Mouse (Mus musculus) hindbrain, embryonic 15.5 days (tissue): ENCODE data around the gene Rgs8. TPM values are rescaled to one million over a fixed set of nuclear protein-coding genes. Genes with fewer than 3 reads are reported as not detected.

Source experiments
- ATAC-seq: fragments of 200-750 bp; cut with Nextera tagmentation; 2 replicates; pipeline ENCODE4 v1.8.0; 2017; ENCODE audit warnings: low read depth, moderate number of reproducible peaks, moderate TSS enrichment; ENCODE audit not compliant: low FRiP score
- H3K27ac ChIP-seq: fragments of 300-500 bp; sonication (generic); replicated peaks from 2 replicates; pipeline ENCODE4 v1.5.1; 2015; ENCODE audit warnings: mild to moderate bottlenecking, inconsistent platforms
- H3K27me3 ChIP-seq: fragments of 300-500 bp; sonication (generic); 2 replicates; pipeline ENCODE4 v1.6.1; 2015; ENCODE audit warnings: control low read depth, inconsistent platforms
- H3K36me3 ChIP-seq: fragments of 300-500 bp; sonication (generic); 2 replicates; pipeline ENCODE4 v1.6.1; 2015; ENCODE audit warnings: control low read depth, inconsistent platforms
- H3K4me1 ChIP-seq: fragments of 300-500 bp; sonication (generic); replicated peaks from 2 replicates; pipeline ENCODE4 v1.6.1; 2015; ENCODE audit warnings: control low read depth, inconsistent platforms
- H3K4me2 ChIP-seq: fragments of 300-500 bp; sonication (generic); 2 replicates; pipeline ENCODE4 v1.6.1; 2015; ENCODE audit warnings: moderate library complexity, mild to moderate bottlenecking, inconsistent platforms
- H3K4me3 ChIP-seq: fragments of 300-500 bp; sonication (generic); 2 replicates; pipeline ENCODE4 v1.5.1; 2015; ENCODE audit warnings: mild to moderate bottlenecking, inconsistent platforms
- H3K9ac ChIP-seq: fragments of 300-500 bp; sonication (generic); 2 replicates; pipeline ENCODE4 v1.6.1; 2015; ENCODE audit warnings: inconsistent platforms
- H3K9me3 ChIP-seq: fragments of 300-500 bp; sonication (generic); 2 replicates; pipeline ENCODE4 v1.6.1; 2016; ENCODE audit warnings: control low read depth, inconsistent platforms
- WGBS: fragments of 180-500 bp; shearing (Covaris S2); methylation state at CpG from one replicate; pipeline ENCODE4 v1.1.7; 2015; 5-methylcytosine and 5-hydroxymethylcytosine counted together
- polyA plus RNA-seq: library from polyadenylated mRNA; unstranded; fragments of >200 nt; fragmentation: Nextera tagmentation; extraction: Ambion mirVana; gene quantifications from 2 replicates; pipeline ENCODE4 v1.2.1, GENCODE M21; 2015

The Rgs8 gene
- polyA plus RNA-seq, 1 experiment from 2014 or later = 21.6 TPM

DNA sequence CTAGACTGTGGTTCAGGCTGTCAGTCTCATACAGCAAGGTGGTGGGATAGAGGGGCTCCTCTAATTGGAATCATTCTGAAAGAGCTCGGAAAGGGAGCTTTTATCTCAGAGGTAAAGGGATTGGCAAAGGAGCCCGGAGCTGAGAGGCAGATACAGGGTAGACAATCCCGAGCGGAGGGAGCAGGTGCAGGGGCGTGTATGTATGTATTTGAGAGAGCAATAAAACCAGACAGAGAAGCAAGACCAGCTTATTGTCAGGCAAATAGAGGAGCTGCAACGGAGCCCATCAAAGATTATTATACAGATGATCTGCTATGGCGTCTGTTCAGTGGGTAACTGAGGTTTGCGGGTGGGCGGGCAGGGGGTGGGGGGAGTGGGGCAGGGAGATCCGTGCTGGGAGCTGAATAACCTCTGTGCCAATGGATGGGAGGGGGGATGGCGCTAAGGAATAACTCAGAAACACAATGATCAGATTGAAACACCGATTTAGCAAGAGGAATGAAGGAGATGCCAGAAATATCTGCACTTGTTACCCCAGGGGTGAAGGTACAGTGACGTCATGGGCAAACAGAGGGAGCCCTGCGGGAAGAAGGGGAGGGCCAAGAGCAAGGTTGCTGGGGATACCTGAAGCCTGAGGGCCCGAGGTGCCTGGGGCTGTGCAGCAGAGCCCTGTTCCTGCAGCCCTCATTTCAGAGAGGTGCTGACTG is 8.3 kb downstream of the Rgs8 start:
- no peaks in the 10 kb centered on the region for H3K9me3 ChIP-seq
- H3K27ac ChIP-seq = peak overlapping the region; percentile 70
- peaks cover 76% of the 10 kb centered on the region for H3K4me1 ChIP-seq
- H3K36me3 ChIP-seq = no peaks in the 10 kb centered on the region
- ATAC-seq = peak; percentile 21; the same call in 1 of the 2 replicates
- no peaks in the 10 kb centered on the region for H3K27me3 ChIP-seq
- 0 out of 2 replicates have a peak overlapping the region, but pooled peaks have one; percentile 0 for H3K4me3 ChIP-seq
- peak overlapping the region; percentile 47 for H3K4me2 ChIP-seq
- peak overlapping the region; percentile 16; the same call in 1 of the 2 replicates for H3K9ac ChIP-seq
- WGBS = 12% methylated on average over 15 of the region's 15 CpGs

DNA sequence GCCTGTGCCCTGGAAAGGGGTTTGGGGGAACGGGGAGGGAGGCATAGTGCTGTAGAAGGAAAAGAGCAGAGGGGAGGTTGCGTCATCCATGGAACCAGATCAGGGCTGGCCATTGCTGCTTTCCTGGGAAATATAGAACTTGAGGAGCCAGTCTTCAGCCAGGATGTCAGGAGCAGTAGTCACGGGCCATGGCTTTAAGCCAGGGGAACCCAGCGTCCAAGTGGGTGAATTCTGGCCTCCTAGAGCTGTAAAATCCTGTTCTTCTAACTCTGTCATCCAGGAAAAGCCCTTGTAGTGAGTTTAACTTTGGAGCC is 8.8 kb downstream of the Rgs8 start:
- H3K4me1 ChIP-seq = peaks cover 78% of the 10 kb centered on the region
- 43% methylated on average over 4 of the region's 4 CpGs for WGBS
- no peaks in the 10 kb centered on the region for H3K9me3 ChIP-seq
- ATAC-seq = no peak
- 0 out of 2 replicates have a peak overlapping the region, but pooled peaks have one; percentile 0 for H3K4me3 ChIP-seq
- no peaks in the 10 kb centered on the region for H3K36me3 ChIP-seq
- peak overlapping the region; percentile 16; the same call in 1 of the 2 replicates for H3K9ac ChIP-seq
- H3K27me3 ChIP-seq = no peaks in the 10 kb centered on the region
- peak overlapping the region; percentile 47 for H3K4me2 ChIP-seq
- peak overlapping the region; percentile 70 for H3K27ac ChIP-seq

DNA sequence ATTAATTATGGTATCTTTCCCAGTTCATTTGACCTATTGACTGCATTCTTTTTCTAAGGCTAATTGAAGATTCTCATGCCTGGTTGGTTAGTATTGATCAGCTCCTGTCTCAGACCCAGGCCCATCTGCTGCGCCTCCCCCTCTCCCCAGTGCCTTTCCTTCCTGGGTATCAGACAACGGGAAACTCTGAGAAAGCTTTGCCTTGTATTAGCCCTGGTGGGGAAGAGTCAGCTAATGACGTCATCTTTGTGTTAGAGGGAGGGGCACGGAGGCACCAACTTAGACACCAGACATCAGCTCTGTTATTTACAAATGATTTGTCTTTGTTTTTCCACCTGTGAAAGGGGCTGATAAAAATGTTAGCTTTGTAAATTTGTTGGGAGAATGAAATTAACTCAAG is 9.5 kb downstream of the Rgs8 start:
- H3K36me3 ChIP-seq = no peaks in the 10 kb centered on the region
- no peaks in the 10 kb centered on the region for H3K27me3 ChIP-seq
- WGBS = 28% methylated on average over 4 of the region's 4 CpGs
- H3K4me2 ChIP-seq = no peak overlapping the region
- peaks cover 79% of the 10 kb centered on the region for H3K4me1 ChIP-seq
- no peak overlapping the region for H3K27ac ChIP-seq
- no peak for ATAC-seq
- no peaks in the 10 kb centered on the region for H3K9me3 ChIP-seq
- no peak overlapping the region for H3K9ac ChIP-seq
- no peak overlapping the region for H3K4me3 ChIP-seq

DNA sequence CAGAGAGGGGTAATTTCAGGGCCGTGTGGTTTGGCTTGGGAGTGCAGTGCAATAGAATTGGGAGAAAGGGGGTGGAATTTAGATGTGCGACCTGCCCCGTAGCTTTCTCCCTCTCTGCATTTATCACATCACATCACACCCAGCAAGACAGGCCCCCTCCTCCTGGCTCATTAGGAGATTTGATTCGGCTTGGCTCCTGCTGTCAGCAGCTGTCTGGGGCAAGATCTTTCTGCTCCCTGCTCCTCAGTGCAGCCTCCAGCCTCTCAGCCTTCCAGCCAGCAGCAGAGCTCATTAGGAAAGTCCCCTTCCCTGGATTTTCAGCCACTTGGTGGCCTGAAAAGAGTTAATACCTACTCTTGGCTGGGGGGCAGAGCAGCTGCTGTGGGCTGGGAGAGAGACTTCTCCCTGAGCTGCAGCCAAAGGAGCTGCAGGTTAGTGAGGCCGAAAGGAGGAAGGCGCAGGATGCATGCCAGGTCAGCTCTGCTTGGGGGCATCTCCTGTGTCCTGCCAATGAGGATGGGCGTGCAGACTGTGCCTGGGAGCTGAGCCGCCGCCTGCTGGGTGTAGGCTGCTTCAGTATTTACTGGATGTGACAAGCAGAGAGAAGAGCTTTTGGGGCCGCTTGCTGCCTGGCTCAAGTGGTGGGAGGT is 12.4 kb downstream of the Rgs8 start:
- Histone ChIP-seq H3K27me3 (no peaks in the 10 kb centered on the region), H3K4me1 (peaks cover 77% of the 10 kb centered on the region), H3K27ac (peak overlapping the region; percentile 81), H3K36me3 (no peaks in the 10 kb centered on the region), H3K4me3 (peak overlapping the region; percentile 22), H3K9me3 (no peaks in the 10 kb centered on the region), H3K4me2 (peak overlapping the region; percentile 48), H3K9ac (peak overlapping the region; percentile 33)
- 2% methylated on average over 10 of the region's 10 CpGs for WGBS
- ATAC-seq = peak; percentile 78

DNA sequence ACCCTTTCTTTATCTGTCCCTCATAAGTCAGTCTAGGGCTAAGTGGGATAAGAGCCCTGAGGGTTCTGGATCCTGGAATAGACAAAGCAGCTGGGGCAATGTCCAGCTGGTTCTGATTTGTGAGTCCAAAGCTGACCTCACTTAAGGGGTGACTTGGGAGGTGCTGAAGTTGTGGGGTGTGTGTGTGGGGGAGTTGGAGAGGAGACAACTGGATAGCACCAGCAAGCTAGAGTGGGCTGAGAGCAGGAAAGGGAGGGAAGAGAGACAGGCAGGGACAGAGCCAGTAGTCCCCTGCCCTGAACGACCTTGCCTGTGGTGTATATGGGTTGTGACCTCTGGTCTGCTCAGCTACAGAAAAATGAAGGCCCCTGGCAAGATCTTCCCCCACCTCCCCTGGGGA is 13.4 kb downstream of the Rgs8 start:
- no peak for ATAC-seq
- WGBS = 15% methylated on average over 1 of the region's 1 CpGs
- Histone ChIP-seq H3K4me1 (peaks cover 71% of the 10 kb centered on the region), H3K4me2 (peak overlapping the region; percentile 48), H3K4me3 (peak overlapping the region; percentile 8; the same call in 1 of the 2 replicates), H3K36me3 (no peaks in the 10 kb centered on the region), H3K27me3 (no peaks in the 10 kb centered on the region), H3K9ac (no peak overlapping the region), H3K27ac (peak overlapping the region; percentile 81), H3K9me3 (no peaks in the 10 kb centered on the region)

DNA sequence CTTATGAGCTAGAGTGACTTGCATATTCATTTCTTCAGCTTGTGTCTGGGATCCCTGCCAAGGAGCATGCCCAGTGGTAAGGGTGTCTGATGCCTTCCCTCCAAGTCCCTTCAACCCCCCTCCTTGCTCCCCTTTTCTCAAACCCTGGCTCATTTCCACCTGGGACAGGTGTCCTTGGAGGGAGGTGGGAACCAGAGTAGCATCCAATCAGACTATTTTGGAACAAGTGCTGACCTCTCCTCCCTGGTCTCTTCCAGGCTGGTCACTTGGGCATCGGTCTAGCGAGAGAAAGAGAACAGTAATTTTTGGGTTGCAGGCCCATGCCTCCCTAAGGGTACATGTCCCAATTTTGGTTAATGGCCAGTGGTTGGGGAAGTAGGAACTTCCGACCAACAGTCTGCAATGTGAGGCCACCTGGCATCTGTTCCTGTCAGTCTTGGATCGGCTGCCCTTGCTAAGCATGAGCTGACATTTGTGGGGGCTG is 14.5 kb downstream of the Rgs8 start:
- Histone ChIP-seq H3K36me3 (no peaks in the 10 kb centered on the region), H3K9me3 (no peaks in the 10 kb centered on the region), H3K4me2 (peak overlapping the region; percentile 48), H3K4me1 (peaks cover 61% of the 10 kb centered on the region), H3K27me3 (no peaks in the 10 kb centered on the region), H3K27ac (no peak overlapping the region), H3K9ac (no peak overlapping the region), H3K4me3 (no peak overlapping the region)
- no peak for ATAC-seq
- WGBS = 62% methylated on average over 4 of the region's 4 CpGs

DNA sequence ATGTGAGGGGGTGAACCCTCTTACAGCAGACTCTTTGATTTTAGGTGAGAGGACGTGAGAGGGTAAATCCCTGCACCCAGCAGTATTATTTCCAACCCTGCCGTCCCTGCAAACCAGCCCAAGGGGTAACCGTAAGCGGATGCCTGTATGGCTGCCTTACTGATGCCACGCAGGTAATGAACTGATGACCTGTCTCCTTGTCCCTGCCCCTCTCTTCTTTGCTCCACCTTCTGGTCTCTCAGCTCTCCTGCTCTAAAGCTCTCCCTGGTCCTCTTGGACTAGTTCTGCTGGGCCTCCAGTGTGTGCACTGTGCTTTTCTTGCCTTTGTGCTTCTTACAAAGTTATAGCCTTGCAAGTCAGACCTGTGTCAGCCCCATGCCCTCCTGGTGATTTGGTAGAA is 15.0 kb downstream of the Rgs8 start:
- no peak for ATAC-seq
- H3K9ac ChIP-seq = no peak overlapping the region
- H3K4me2 ChIP-seq = peak overlapping the region; percentile 48; the same call in 1 of the 2 replicates
- 82% methylated on average over 5 of the region's 5 CpGs for WGBS
- H3K4me1 ChIP-seq = peaks cover 58% of the 10 kb centered on the region
- H3K4me3 ChIP-seq = no peak overlapping the region
- H3K27me3 ChIP-seq = no peaks in the 10 kb centered on the region
- H3K9me3 ChIP-seq = no peaks in the 10 kb centered on the region
- no peak overlapping the region for H3K27ac ChIP-seq
- no peaks in the 10 kb centered on the region for H3K36me3 ChIP-seq

DNA sequence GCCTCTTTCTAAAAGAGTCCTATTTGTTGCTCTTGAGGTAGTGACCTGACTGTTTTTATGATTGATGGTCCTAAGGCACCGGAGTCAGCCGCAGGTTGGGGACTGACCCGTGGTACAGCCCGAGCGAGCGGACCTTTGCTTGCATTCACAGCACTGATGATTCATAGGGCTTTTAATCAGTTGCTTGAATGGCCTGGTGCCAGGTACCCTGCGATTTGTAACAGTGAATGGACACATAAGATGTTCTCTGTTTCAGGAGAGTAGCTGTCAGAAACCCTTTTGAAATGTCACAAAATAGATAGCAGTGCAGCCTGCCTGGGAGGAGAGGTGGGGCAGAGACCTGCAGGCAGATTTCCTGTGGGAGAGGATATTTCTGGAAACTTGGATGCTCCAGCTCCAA is 16.3 kb downstream of the Rgs8 start:
- Histone ChIP-seq H3K4me1 (peaks cover 58% of the 10 kb centered on the region), H3K4me2 (peak overlapping the region; percentile 13), H3K27me3 (no peaks in the 10 kb centered on the region), H3K4me3 (no peak overlapping the region), H3K36me3 (no peaks in the 10 kb centered on the region), H3K9ac (no peak overlapping the region), H3K27ac (peak overlapping the region; percentile 44; the same call in 1 of the 2 replicates), H3K9me3 (no peaks in the 10 kb centered on the region)
- no peak for ATAC-seq
- WGBS = 29% methylated on average over 7 of the region's 7 CpGs

DNA sequence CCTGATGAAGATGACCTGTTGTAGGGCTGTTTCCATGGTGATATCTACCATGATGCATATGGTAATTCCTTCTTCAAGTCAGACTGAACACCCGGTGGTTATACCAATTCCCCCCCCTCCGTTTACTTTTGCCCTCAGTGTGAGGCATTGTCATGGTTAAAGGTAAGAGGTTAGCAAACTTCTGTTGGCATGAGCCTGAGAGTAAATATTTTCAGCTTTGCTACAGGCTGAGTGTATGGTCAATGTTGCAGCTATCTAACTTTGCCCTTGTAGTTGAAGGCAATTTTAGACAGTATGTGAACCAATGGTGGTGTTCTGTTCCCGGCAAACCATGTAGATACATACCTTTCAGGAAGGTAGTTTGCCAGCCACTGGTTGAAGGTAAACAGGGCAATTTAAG is 16.9 kb downstream of the Rgs8 start:
- WGBS = 37% methylated on average over 3 of the region's 3 CpGs
- H3K9ac ChIP-seq = no peak overlapping the region
- peak overlapping the region; percentile 13; the same call in 1 of the 2 replicates for H3K4me2 ChIP-seq
- H3K27ac ChIP-seq = no peak overlapping the region
- H3K36me3 ChIP-seq = no peaks in the 10 kb centered on the region
- H3K27me3 ChIP-seq = no peaks in the 10 kb centered on the region
- H3K4me1 ChIP-seq = peaks cover 52% of the 10 kb centered on the region
- ATAC-seq = no peak
- H3K4me3 ChIP-seq = no peak overlapping the region
- no peaks in the 10 kb centered on the region for H3K9me3 ChIP-seq

DNA sequence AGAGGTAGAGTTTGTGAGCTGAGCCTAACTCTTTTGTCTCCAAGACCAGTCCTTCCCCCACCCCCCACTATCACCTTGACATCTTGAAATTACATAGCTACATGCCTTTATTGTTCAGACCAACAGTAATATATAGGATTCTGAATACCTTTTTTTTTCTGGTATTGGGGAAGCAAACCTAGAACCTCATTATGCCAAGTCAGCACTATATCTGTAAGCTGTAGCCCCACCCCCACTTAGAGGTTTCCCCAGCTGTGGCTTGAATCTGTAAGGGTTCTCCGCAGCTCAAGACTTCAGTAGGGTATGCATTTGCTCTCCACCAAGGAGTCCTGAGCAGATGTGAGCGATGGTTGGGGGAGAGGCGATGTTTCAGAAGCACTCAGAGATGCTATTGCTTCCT is 18.5 kb downstream of the Rgs8 start:
- H3K9me3 ChIP-seq = no peaks in the 10 kb centered on the region
- no peak overlapping the region for H3K4me2 ChIP-seq
- WGBS = 79% methylated on average over 3 of the region's 3 CpGs
- no peak overlapping the region for H3K27ac ChIP-seq
- H3K4me1 ChIP-seq = peaks cover 36% of the 10 kb centered on the region
- ATAC-seq = no peak
- no peak overlapping the region for H3K4me3 ChIP-seq
- no peak overlapping the region for H3K9ac ChIP-seq
- H3K36me3 ChIP-seq = no peaks in the 10 kb centered on the region
- no peaks in the 10 kb centered on the region for H3K27me3 ChIP-seq

DNA sequence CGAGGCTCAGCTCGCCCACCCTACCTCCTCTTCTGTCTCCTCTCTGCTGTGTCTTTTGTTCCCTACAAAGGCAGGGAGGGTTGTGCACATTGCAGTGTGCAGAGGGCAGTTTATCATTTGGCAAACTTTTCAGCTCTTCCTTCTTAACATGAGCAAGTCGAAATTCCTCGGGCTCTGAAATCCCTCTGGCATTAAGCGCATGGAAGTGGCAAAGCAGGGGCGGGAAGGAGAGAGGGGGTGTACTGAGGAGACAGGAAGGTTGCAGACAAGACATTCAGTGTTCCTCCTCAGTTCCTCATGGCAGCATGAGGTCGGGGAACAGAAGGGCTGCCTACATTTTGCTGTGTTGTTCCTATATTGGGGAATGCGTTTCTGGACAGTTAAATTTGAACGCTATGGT is 19.9 kb downstream of the Rgs8 start:
- no peak for ATAC-seq
- peaks cover 22% of the 10 kb centered on the region for H3K4me1 ChIP-seq
- WGBS = 41% methylated on average over 9 of the region's 9 CpGs
- H3K4me2 ChIP-seq = no peak overlapping the region
- no peak overlapping the region for H3K9ac ChIP-seq
- no peaks in the 10 kb centered on the region for H3K36me3 ChIP-seq
- no peak overlapping the region for H3K27ac ChIP-seq
- no peak overlapping the region for H3K4me3 ChIP-seq
- no peaks in the 10 kb centered on the region for H3K27me3 ChIP-seq
- H3K9me3 ChIP-seq = no peaks in the 10 kb centered on the region

DNA sequence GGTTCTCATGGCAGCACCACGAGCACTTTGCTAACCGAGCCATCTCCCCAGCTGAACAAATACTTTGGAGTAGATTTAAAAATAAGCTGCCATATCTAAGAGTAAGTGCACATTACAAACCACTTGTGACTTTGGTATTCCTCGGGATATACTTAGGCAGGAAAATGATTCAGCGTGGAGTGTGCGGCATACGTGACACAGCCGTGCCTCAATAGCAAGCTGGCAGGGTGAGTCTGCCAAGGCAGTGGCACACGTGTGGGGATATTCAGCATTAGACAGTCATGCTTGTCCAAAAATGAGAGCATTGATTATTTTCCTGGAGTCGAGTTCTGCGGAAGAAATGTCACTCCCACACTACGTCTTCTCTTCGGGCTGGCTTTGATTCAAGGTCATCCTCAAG is 21.1 kb downstream of the Rgs8 start:
- no peaks in the 10 kb centered on the region for H3K9me3 ChIP-seq
- WGBS = 84% methylated on average over 12 of the region's 12 CpGs

More for the DNA sequence above, 21.1 kb downstream of the Rgs8 start:
- no peak overlapping the region for H3K4me2 ChIP-seq
- no peaks in the 10 kb centered on the region for H3K36me3 ChIP-seq
- no peaks in the 10 kb centered on the region for H3K27me3 ChIP-seq
- H3K27ac ChIP-seq = no peak overlapping the region
- no peak for ATAC-seq
- no peak overlapping the region for H3K9ac ChIP-seq
- peaks cover 20% of the 10 kb centered on the region for H3K4me1 ChIP-seq
- no peak overlapping the region for H3K4me3 ChIP-seq
